Mouse (Mus musculus): ENCODE results near the gene Gm20388.
A peak's percentile ranks its signal among the peaks of the same experiment; 100 is the strongest.

The Gm20388 gene

GRCm38 (mm10) chr8:122155964-122156363 lies 2245.3 kb downstream of the Gm20388 start:
- no peak for DNase-seq (ENCODE audit: low read depth, low spot score)

- no peak for DNase-seq (ENCODE audit: low read depth, low spot score)
These were observed 2247.0 kb downstream of the Gm20388 start for GRCm38 (mm10) chr8:122157689-122158088.

GRCm38 (mm10) chr8:122160165-122160564 lies 2249.5 kb downstream of the Gm20388 start:
- no peak for DNase-seq (ENCODE audit: low read depth, low spot score)

- peak; percentile 11 for DNase-seq (ENCODE audit: low read depth, low spot score)
These were observed 2252.4 kb downstream of the Gm20388 start for GRCm38 (mm10) chr8:122162992-122163391.

- no peak for DNase-seq (ENCODE audit: low read depth, low spot score)
These were observed 2256.7 kb downstream of the Gm20388 start for GRCm38 (mm10) chr8:122167204-122167860.

GRCm38 (mm10) chr8:122169446-122169845 lies 2258.8 kb downstream of the Gm20388 start:
- no peak for DNase-seq (ENCODE audit: low read depth, low spot score)

GRCm38 (mm10) chr8:122171823-122172222 lies 2261.2 kb downstream of the Gm20388 start:
- DNase-seq (ENCODE audit: low read depth, low spot score) = no peak

- no peak for DNase-seq (ENCODE audit: low read depth, low spot score)
These were observed 2263.7 kb downstream of the Gm20388 start for GRCm38 (mm10) chr8:122174133-122174930.

GRCm38 (mm10) chr8:122178392-122178890 lies 2267.8 kb downstream of the Gm20388 start:
- no peak for DNase-seq (ENCODE audit: low read depth, low spot score)

GRCm38 (mm10) chr8:122179354-122179753 lies 2268.7 kb downstream of the Gm20388 start:
- DNase-seq (ENCODE audit: low read depth, low spot score) = no peak

- no peak for DNase-seq (ENCODE audit: low read depth, low spot score)
These were observed 2269.5 kb downstream of the Gm20388 start for GRCm38 (mm10) chr8:122180116-122180515.

- no peak for DNase-seq (ENCODE audit: low read depth, low spot score)
These were observed 2270.8 kb downstream of the Gm20388 start for GRCm38 (mm10) chr8:122181414-122181813.

GRCm38 (mm10) chr8:122181991-122182390 lies 2271.3 kb downstream of the Gm20388 start:
- no peak for DNase-seq (ENCODE audit: low read depth, low spot score)

- DNase-seq (ENCODE audit: low read depth, low spot score) = no peak
These were observed 2275.8 kb downstream of the Gm20388 start for GRCm38 (mm10) chr8:122186363-122186974.

- DNase-seq (ENCODE audit: low read depth, low spot score) = no peak
These were observed 2276.6 kb downstream of the Gm20388 start for GRCm38 (mm10) chr8:122187271-122187670.

- DNase-seq (ENCODE audit: low read depth, low spot score) = no peak
These were observed 2279.9 kb downstream of the Gm20388 start for GRCm38 (mm10) chr8:122190349-122191053.

- DNase-seq (ENCODE audit: low read depth, low spot score) = no peak
These were observed 2280.4 kb downstream of the Gm20388 start for GRCm38 (mm10) chr8:122191054-122191376.

GRCm38 (mm10) chr8:122192771-122193170 lies 2282.1 kb downstream of the Gm20388 start:
- no peak for DNase-seq (ENCODE audit: low read depth, low spot score)

GRCm38 (mm10) chr8:122193521-122193920 lies 2282.9 kb downstream of the Gm20388 start:
- no peak for DNase-seq (ENCODE audit: low read depth, low spot score)

- no peak for DNase-seq (ENCODE audit: low read depth, low spot score)
These were observed 2283.8 kb downstream of the Gm20388 start for GRCm38 (mm10) chr8:122194396-122194795.

GRCm38 (mm10) chr8:122197342-122197741 lies 2286.7 kb downstream of the Gm20388 start:
- DNase-seq (ENCODE audit: low read depth, low spot score) = no peak

Measured in c-Kit-negative CD71-positive TER-119-positive erythroid progenitor cells, embryonic 14.5 days (primary cell).